Mouse (Mus musculus) MEL-GATA-1-ER (cell line): ENCODE measurements at regions not wholly inside any gene's neighbourhood (a gene's known extent, or its start where the extent isn't known, plus 50 kb on each side); places are given as distances from the start of the nearest gene placed in this dataset.

Source experiments
- DNase-seq: peaks from one replicate; pipeline ENCODE4 v3.0.0-alpha.2; 2012; ENCODE audit warnings: low read depth; ENCODE audit errors: extremely low read depth

GRCm38 (mm10) chr13:101935843-101936242 is 167.8 kb upstream of the Pik3r1 start:
- DNase-seq, result no peak

GRCm38 (mm10) chr13:101954521-101954920 is 186.5 kb upstream of the Pik3r1 start:
- no peak for DNase-seq

GRCm38 (mm10) chr13:101955806-101956418 is 187.9 kb upstream of the Pik3r1 start:
- no peak for DNase-seq

GRCm38 (mm10) chr13:101957782-101958181 is 189.8 kb upstream of the Pik3r1 start:
- DNase-seq, result no peak

- DNase-seq, result no peak
Observed at GRCm38 (mm10) chr13:101965537-101965936, 197.5 kb upstream of the Pik3r1 start.

- DNase-seq, result no peak
Observed at GRCm38 (mm10) chr13:101966799-101967397, 198.9 kb upstream of the Pik3r1 start.

GRCm38 (mm10) chr13:101967466-101967865 is 199.4 kb upstream of the Pik3r1 start:
- DNase-seq, result no peak

GRCm38 (mm10) chr13:101976766-101977165 is 208.7 kb upstream of the Pik3r1 start:
- DNase-seq, result no peak

- DNase-seq, result no peak
Observed at GRCm38 (mm10) chr13:101980171-101980835, 212.3 kb upstream of the Pik3r1 start.

GRCm38 (mm10) chr13:101988637-101989413 is 220.8 kb upstream of the Pik3r1 start:
- no peak for DNase-seq

GRCm38 (mm10) chr13:101991729-101992128 is 223.7 kb upstream of the Pik3r1 start:
- no peak for DNase-seq

GRCm38 (mm10) chr13:101994779-101995178 is 226.8 kb upstream of the Pik3r1 start:
- DNase-seq, result no peak

- no peak for DNase-seq
Observed at GRCm38 (mm10) chr13:101995529-101995928, 227.5 kb upstream of the Pik3r1 start.

GRCm38 (mm10) chr13:101996144-101996543 is 228.1 kb upstream of the Pik3r1 start:
- no peak for DNase-seq

- DNase-seq, result no peak
Observed at GRCm38 (mm10) chr13:101997415-101997814, 229.4 kb upstream of the Pik3r1 start.

- no peak for DNase-seq
Observed at GRCm38 (mm10) chr13:102006565-102006964, 238.5 kb upstream of the Pik3r1 start.

GRCm38 (mm10) chr13:102011965-102012364 is 243.9 kb upstream of the Pik3r1 start:
- DNase-seq, result no peak

GRCm38 (mm10) chr13:102014514-102014913 is 246.5 kb upstream of the Pik3r1 start:
- no peak for DNase-seq

- no peak for DNase-seq
Observed at GRCm38 (mm10) chr13:102014958-102015357, 246.9 kb upstream of the Pik3r1 start.

GRCm38 (mm10) chr13:102016518-102016917 is 248.5 kb upstream of the Pik3r1 start:
- no peak for DNase-seq

GRCm38 (mm10) chr13:102022273-102022672 is 254.3 kb upstream of the Pik3r1 start:
- DNase-seq, result no peak

- no peak for DNase-seq
Observed at GRCm38 (mm10) chr13:102022757-102023156, 254.7 kb upstream of the Pik3r1 start.
